Mouse (Mus musculus) CD8-positive naive resting alpha-beta T cell, adult 2 months (primary cell): ENCODE measurements at regions not wholly inside any gene's neighbourhood (a gene's known extent, or its start where the extent isn't known, plus 50 kb on each side); places are given as distances from the start of the nearest gene placed in this dataset.

Source experiments
- DNase-seq, 2 experiments: peaks; one replicate each; pipeline ENCODE4 v3.0.0; 2022; ENCODE audit warnings: low read depth in 2 of 2, low spot score in 2 of 2

- DNase-seq, result no peak
These were observed 321.5 kb upstream of the Sall1 start for GRCm38 (mm10) chr8:89365430-89365829.

GRCm38 (mm10) chr8:89358411-89358810 lies 314.4 kb upstream of the Sall1 start:
- DNase-seq, result no peak

- DNase-seq, result no peak
These were observed 301.6 kb upstream of the Sall1 start for GRCm38 (mm10) chr8:89345547-89345946.

- DNase-seq, result no peak
These were observed 297.7 kb upstream of the Sall1 start for GRCm38 (mm10) chr8:89341686-89342085.

- no peak for DNase-seq
These were observed 291.5 kb upstream of the Sall1 start for GRCm38 (mm10) chr8:89335416-89335815.

- no peak for DNase-seq
These were observed 281.9 kb upstream of the Sall1 start for GRCm38 (mm10) chr8:89325751-89326351.

- DNase-seq, result no peak
These were observed 281.3 kb upstream of the Sall1 start for GRCm38 (mm10) chr8:89325248-89325645.

- DNase-seq, result no peak
These were observed 280.7 kb upstream of the Sall1 start for GRCm38 (mm10) chr8:89324462-89325247.

- DNase-seq, result no peak
These were observed 273.7 kb upstream of the Sall1 start for GRCm38 (mm10) chr8:89317514-89318289.

- DNase-seq, result no peak
These were observed 272.7 kb upstream of the Sall1 start for GRCm38 (mm10) chr8:89316566-89317175.

- no peak for DNase-seq
These were observed 270.9 kb upstream of the Sall1 start for GRCm38 (mm10) chr8:89314907-89315306.

GRCm38 (mm10) chr8:89310696-89311214 lies 266.8 kb upstream of the Sall1 start:
- no peak for DNase-seq

- DNase-seq, result no peak
These were observed 265.6 kb upstream of the Sall1 start for GRCm38 (mm10) chr8:89309591-89309990.

- DNase-seq, result no peak
These were observed 265.0 kb upstream of the Sall1 start for GRCm38 (mm10) chr8:89308950-89309349.

- no peak for DNase-seq
These were observed 264.6 kb upstream of the Sall1 start for GRCm38 (mm10) chr8:89308532-89308931.

GRCm38 (mm10) chr8:89307601-89308000 lies 263.6 kb upstream of the Sall1 start:
- no peak for DNase-seq

- no peak for DNase-seq
These were observed 263.1 kb upstream of the Sall1 start for GRCm38 (mm10) chr8:89307085-89307484.

GRCm38 (mm10) chr8:89304116-89304515 lies 260.2 kb upstream of the Sall1 start:
- no peak for DNase-seq

- DNase-seq, result no peak
These were observed 259.4 kb upstream of the Sall1 start for GRCm38 (mm10) chr8:89303326-89303725.

GRCm38 (mm10) chr8:89299637-89300036 lies 255.7 kb upstream of the Sall1 start:
- no peak for DNase-seq

GRCm38 (mm10) chr8:89295686-89296085 lies 251.7 kb upstream of the Sall1 start:
- no peak for DNase-seq
